Mouse (Mus musculus) layer of hippocampus, adult 11-12 months (tissue): ENCODE data around the gene Nfib.

Experiments used
- DNase-seq: peaks from one replicate; pipeline ENCODE4 v3.0.0; 2022; ENCODE audit warnings: low spot score

Nfib gene

GRCm38 (mm10) chr4:82624285-82625045 is 81.1 kb downstream of the Nfib start:
- DNase-seq, result no peak

GRCm38 (mm10) chr4:82623835-82624234 is 81.7 kb downstream of the Nfib start:
- no peak for DNase-seq

GRCm38 (mm10) chr4:82623081-82623538 is 82.4 kb downstream of the Nfib start:
- no peak for DNase-seq

- DNase-seq, result peak; percentile 72
Observed at GRCm38 (mm10) chr4:82622321-82622836, 83.2 kb downstream of the Nfib start.

GRCm38 (mm10) chr4:82619539-82619941 is 86.0 kb downstream of the Nfib start:
- peak; percentile 71 for DNase-seq

- DNase-seq, result no peak
Observed at GRCm38 (mm10) chr4:82619003-82619402, 86.5 kb downstream of the Nfib start.

- DNase-seq, result no peak
Observed at GRCm38 (mm10) chr4:82617257-82617656, 88.3 kb downstream of the Nfib start.

GRCm38 (mm10) chr4:82615712-82616111 is 89.8 kb downstream of the Nfib start:
- no peak for DNase-seq

- DNase-seq, result no peak
Observed at GRCm38 (mm10) chr4:82614466-82614805, 91.1 kb downstream of the Nfib start.

GRCm38 (mm10) chr4:82613606-82614465 is 91.7 kb downstream of the Nfib start:
- peak; percentile 65 for DNase-seq

GRCm38 (mm10) chr4:82609676-82610075 is 95.9 kb downstream of the Nfib start:
- no peak for DNase-seq

- no peak for DNase-seq
Observed at GRCm38 (mm10) chr4:82608768-82609610, 96.6 kb downstream of the Nfib start.

- DNase-seq, result no peak
Observed at GRCm38 (mm10) chr4:82607266-82607665, 98.3 kb downstream of the Nfib start.

GRCm38 (mm10) chr4:82606351-82606750 is 99.2 kb downstream of the Nfib start:
- DNase-seq, result no peak

- no peak for DNase-seq
Observed at GRCm38 (mm10) chr4:82605034-82605784, 100.3 kb downstream of the Nfib start.

GRCm38 (mm10) chr4:82604501-82604900 is 101.0 kb downstream of the Nfib start:
- DNase-seq, result no peak

GRCm38 (mm10) chr4:82600636-82601035 is 104.9 kb downstream of the Nfib start:
- DNase-seq, result no peak

- no peak for DNase-seq
Observed at GRCm38 (mm10) chr4:82598436-82598835, 107.1 kb downstream of the Nfib start.

- DNase-seq, result no peak
Observed at GRCm38 (mm10) chr4:82593681-82594666, 111.6 kb downstream of the Nfib start.
